Mouse (Mus musculus) erythroblast, embryonic 14.5 days (primary cell): ENCODE data around the gene Slc44a3. TPM values are rescaled to one million over a fixed set of nuclear protein-coding genes. Genes with fewer than 3 reads are reported as not detected.

ENCODE experiments used
- H3K27me3 ChIP-seq: 2 replicates; pipeline ENCODE4 v1.6.1; 2012; ENCODE audit warnings: inconsistent platforms; ENCODE audit not compliant: control insufficient read depth
- H3K36me3 ChIP-seq: 2 replicates; pipeline ENCODE4 v1.6.1; 2012; ENCODE audit warnings: mild to moderate bottlenecking, inconsistent platforms; ENCODE audit not compliant: control insufficient read depth
- H3K4me1 ChIP-seq: 2 replicates; pipeline ENCODE4 v1.6.1; 2012; ENCODE audit warnings: inconsistent platforms; ENCODE audit not compliant: control insufficient read depth
- H3K4me3 ChIP-seq: replicated peaks from 2 replicates; pipeline ENCODE3; 2012; ENCODE audit warnings: moderate library complexity, mild to moderate bottlenecking, inconsistent platforms
- H3K9me3 ChIP-seq: 2 replicates; pipeline ENCODE4 v1.6.1; 2012; ENCODE audit warnings: low read length, inconsistent platforms, mixed read lengths; ENCODE audit not compliant: control insufficient read depth
- GATA1 ChIP-seq: IDR thresholded peaks from 2 replicates; pipeline ENCODE4 v1.6.1; 2012; ENCODE audit warnings: low read length, inconsistent platforms, mixed read lengths
- TAL1 ChIP-seq: IDR thresholded peaks from 3 replicates; pipeline ENCODE4 v1.6.1; 2012; ENCODE audit warnings: low read length, inconsistent platforms, mixed read lengths
- polyA plus RNA-seq: library from polyadenylated mRNA; stranded (reverse); fragments of >175 nt; gene quantifications from 2 replicates; pipeline ENCODE4 v1.2.3, GENCODE M21; 2012

The Slc44a3 gene
- polyA plus RNA-seq, 1 experiment: not detected

- H3K4me1 ChIP-seq: no peaks in the 10 kb centered on the region
- TF ChIP-seq GATA1 (no peak), TAL1 (no peak)
- no peaks in the 10 kb centered on the region; the same call in 1 of the 2 replicates for H3K9me3 ChIP-seq
- H3K36me3 ChIP-seq: no peaks in the 10 kb centered on the region; the same call in 1 of the 2 replicates
- no peak overlapping the region for H3K4me3 ChIP-seq
- no peaks in the 10 kb centered on the region for H3K27me3 ChIP-seq
These were observed 40.2 kb downstream of the Slc44a3 start for GRCm38 (mm10) chr3:121492026-121492425.

DNA sequence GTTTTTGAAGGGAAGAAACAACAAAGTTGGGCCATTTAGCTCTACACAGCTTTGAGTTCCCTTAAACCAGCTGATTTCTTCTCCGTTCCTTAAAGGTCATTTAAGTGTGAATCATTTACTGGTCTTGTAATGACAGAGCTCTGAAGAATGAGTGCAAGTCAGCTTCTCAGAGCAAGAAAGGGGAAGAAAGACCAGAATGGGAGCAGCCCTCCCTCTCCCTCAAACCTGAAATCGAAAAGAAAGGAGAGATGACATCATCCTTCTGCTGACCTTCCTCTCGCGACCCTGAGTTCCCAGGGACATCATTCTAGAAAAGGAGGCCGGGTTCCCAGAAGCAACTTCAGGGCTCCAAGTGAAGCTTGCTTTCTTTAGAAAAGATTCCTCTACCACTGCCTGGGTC, 41.3 kb downstream of the Slc44a3 start:
- no peaks in the 10 kb centered on the region; the same call in 1 of the 2 replicates for H3K36me3 ChIP-seq
- no peaks in the 10 kb centered on the region for H3K27me3 ChIP-seq
- H3K4me3 ChIP-seq: no peak overlapping the region
- TF ChIP-seq GATA1: no peak
- no peak for TF ChIP-seq TAL1
- no peaks in the 10 kb centered on the region for H3K4me1 ChIP-seq
- H3K9me3 ChIP-seq: no peaks in the 10 kb centered on the region; the same call in 1 of the 2 replicates

GRCm38 (mm10) chr3:121489462-121490118, 42.6 kb downstream of the Slc44a3 start:
- Histone ChIP-seq H3K36me3 (no peaks in the 10 kb centered on the region), H3K9me3 (no peaks in the 10 kb centered on the region), H3K27me3 (no peaks in the 10 kb centered on the region), H3K4me3 (no peak overlapping the region), H3K4me1 (no peaks in the 10 kb centered on the region)
- no peak for TF ChIP-seq TAL1
- TF ChIP-seq GATA1: no peak

- Histone ChIP-seq H3K9me3 (no peaks in the 10 kb centered on the region), H3K27me3 (no peaks in the 10 kb centered on the region), H3K36me3 (no peaks in the 10 kb centered on the region), H3K4me3 (no peak overlapping the region), H3K4me1 (peaks cover 4% of the 10 kb centered on the region)
- TF ChIP-seq TAL1 (no peak), GATA1 (no peak)
These were observed 47.0 kb downstream of the Slc44a3 start for GRCm38 (mm10) chr3:121485201-121485600.

DNA sequence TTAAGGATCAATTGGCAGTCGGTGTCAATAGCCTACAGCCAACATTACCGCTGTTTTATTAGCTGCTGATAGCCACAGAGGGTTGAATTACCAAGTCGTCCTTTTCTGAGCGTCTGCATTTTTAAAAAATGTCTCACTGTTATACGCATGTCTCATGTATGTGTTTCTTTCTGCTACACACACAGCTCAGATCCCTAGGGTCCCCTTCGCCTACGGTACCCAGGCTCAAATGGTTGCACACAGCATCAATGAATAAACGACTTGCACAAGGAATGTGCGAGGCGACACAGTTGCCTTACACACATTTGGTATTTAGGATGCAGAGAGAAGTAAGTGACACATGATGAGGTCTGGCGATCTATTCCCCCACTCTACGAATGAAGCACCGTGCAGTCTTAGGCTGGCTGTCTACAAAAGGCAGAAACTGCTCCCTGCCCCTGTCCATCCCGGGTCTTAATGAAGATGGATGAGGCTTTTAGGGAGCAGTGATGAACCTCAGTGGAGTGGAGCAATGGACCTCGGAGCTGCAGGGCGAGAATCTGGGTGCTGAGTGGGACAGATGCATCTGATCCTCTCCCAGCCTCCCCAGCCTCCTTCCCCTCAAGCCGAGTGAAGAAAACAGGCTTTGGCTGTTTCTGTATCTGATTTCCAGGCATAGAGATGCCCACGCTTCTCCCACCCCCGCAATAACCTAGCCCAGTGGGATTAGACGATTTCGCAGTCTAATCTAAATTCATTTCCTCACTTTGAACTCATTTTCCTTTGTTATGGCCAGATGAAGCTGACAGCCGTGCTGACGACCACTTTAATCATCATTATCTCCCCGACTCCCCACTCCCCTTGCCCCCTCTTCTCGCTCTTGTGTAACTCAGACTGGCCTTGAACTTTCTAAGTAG, 48.7 kb downstream of the Slc44a3 start:
- Histone ChIP-seq H3K9me3 (no peaks in the 10 kb centered on the region), H3K4me1 (peaks cover 16% of the 10 kb centered on the region), H3K4me3 (no peak overlapping the region), H3K27me3 (no peaks in the 10 kb centered on the region), H3K36me3 (no peaks in the 10 kb centered on the region)
- no peak for TF ChIP-seq GATA1
- no peak for TF ChIP-seq TAL1

GRCm38 (mm10) chr3:121481564-121481963, 50.6 kb downstream of the Slc44a3 start:
- TF ChIP-seq TAL1 (no peak), GATA1 (no peak)
- Histone ChIP-seq H3K4me3 (no peak overlapping the region), H3K36me3 (no peaks in the 10 kb centered on the region), H3K9me3 (no peaks in the 10 kb centered on the region), H3K4me1 (peaks cover 19% of the 10 kb centered on the region), H3K27me3 (no peaks in the 10 kb centered on the region)

DNA sequence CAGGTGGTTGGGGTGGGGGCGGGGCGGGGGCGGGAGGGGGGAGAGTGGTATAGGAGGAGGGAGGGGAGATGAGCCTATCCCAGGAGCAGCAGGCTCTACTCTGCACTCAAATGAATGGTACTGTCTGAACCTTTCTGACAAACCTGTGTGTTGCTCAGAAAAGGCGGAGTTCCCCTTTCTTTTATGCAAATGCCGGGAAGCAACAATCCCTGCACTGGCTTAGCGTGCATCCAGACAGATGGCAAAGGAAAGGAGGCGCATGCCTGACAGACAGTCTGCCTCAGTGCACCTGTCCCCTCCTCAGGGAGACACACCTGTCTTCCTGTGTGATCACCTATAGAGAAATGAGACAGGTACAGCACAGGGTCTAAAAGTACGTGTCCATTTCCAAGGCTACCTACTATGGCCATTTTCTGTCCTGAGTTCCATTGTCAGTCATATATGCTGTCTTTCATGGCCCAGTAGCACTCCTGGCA, 51.2 kb downstream of the Slc44a3 start:
- TF ChIP-seq GATA1 (no peak), TAL1 (no peak)
- peaks cover 20% of the 10 kb centered on the region for H3K4me1 ChIP-seq

DNA sequence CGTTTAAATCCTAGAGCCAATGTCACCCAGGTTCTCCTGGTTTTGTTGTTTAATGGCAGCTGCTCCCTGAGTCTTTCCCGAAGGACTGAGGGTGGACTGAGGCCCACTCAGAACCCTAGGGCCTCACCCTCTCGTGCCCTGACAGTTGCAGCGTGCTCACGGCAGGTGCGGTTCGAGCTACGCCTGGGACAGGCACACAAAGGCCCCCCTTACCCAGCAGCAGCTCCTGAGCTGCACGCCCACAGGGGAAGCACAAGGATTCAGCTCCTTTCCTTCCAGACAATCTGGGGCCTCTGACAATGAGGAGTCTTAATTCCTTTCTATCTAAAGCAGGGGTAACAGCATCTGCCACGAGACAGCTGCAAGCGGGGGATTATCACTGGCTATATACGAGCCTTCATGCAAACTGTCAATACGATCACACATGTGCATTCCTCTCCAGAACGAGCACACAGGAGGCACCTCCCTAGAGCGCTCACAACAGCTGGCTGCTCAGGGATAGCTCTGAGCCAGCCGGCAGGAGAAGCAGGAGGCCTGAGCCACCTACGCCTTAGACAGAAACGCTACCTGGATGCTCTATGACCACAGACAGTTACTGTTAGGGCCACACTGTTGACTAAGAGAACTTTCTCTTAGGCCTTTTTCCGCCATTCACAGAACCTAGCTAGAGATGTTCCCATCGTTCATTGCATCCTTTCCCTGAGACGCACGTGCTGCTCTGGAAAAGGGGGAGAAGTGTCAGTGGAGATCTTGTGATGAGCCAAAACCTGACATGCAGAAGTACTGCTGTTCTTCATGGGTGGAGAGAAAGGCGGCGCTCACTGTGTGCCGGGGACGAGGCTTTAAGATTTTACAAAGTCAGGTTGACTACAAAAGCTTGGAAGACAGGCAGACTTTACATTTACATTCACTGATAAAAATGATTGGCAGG, 51.9 kb downstream of the Slc44a3 start:
- no peaks in the 10 kb centered on the region for H3K36me3 ChIP-seq
- TF ChIP-seq TAL1 (no peak), GATA1 (no peak)

More for the DNA sequence above, 51.2 kb downstream of the Slc44a3 start:
- H3K9me3 ChIP-seq: no peaks in the 10 kb centered on the region
- no peaks in the 10 kb centered on the region for H3K27me3 ChIP-seq
- H3K36me3 ChIP-seq: no peaks in the 10 kb centered on the region
- no peak overlapping the region for H3K4me3 ChIP-seq

More for the DNA sequence above, 51.9 kb downstream of the Slc44a3 start:
- Histone ChIP-seq H3K27me3 (no peaks in the 10 kb centered on the region), H3K4me3 (no peak overlapping the region), H3K9me3 (no peaks in the 10 kb centered on the region), H3K4me1 (peaks cover 24% of the 10 kb centered on the region)
